ENCODE assay signal across 17 mouse cellular contexts in the genomic region with DNA sequence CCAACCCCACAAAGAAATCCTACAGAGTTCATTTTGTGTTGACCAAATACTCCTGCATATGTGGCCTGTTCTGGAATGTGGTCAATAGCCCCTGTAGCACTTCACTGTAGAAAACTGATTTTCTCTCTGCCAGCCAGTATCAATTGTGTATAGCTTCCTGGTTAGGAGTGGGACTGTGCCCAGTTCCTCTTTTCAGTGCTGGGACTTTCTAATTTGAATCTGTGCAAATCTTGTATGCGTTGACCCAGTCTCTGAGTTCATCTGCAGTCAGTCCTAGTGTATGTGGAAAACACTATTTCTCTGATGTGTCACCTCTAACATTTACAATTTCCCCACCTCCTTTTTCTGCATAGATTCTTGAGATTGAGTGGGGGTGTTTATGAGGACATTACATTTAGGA.
"Had no signal": no experiment of that assay in that cellular context is flagged by ENCODE, and none has a peak within 500 bp of the region (broad histone marks: within the 10 kb centered on the region; RNA-seq: fewer than 3 reads in every experiment).

No protein-coding gene starts in this region.

- DNase-seq: retina, postnatal 1 day; right cerebral cortex, adult 18-20 months; right cerebral cortex, postnatal 14 days; right cerebral cortex, postnatal 25 days; right cerebral cortex, postnatal 4 days; spleen, adult 18-20 months; thymus, adult 18-20 months; thymus, adult 2 months; thymus, postnatal 14 days; thymus, postnatal 25 days; thymus, postnatal 36 days; thymus, postnatal 4 days had no signal

- H3K27me3 ChIP-seq: neural tube, embryonic 12.5 days; neural tube, embryonic 13.5 days; neural tube, embryonic 15.5 days; stomach, embryonic 15.5 days had no signal

- H3K4me3 ChIP-seq: neural tube, embryonic 12.5 days; neural tube, embryonic 13.5 days; neural tube, embryonic 15.5 days; stomach, embryonic 15.5 days had no signal

- H3K9ac ChIP-seq: neural tube, embryonic 12.5 days; neural tube, embryonic 13.5 days; neural tube, embryonic 15.5 days; stomach, embryonic 15.5 days had no signal

- H3K27ac ChIP-seq: neural tube, embryonic 12.5 days; neural tube, embryonic 13.5 days; neural tube, embryonic 15.5 days; stomach, embryonic 15.5 days; stomach, postnatal 0 days had no signal

- H3K9me3 ChIP-seq: neural tube, embryonic 12.5 days; neural tube, embryonic 13.5 days; neural tube, embryonic 15.5 days; stomach, embryonic 15.5 days had no signal

- H3K4me1 ChIP-seq: neural tube, embryonic 12.5 days; neural tube, embryonic 13.5 days; neural tube, embryonic 15.5 days; stomach, embryonic 15.5 days had no signal

- H3K36me3 ChIP-seq: neural tube, embryonic 12.5 days; neural tube, embryonic 13.5 days; neural tube, embryonic 15.5 days; stomach, embryonic 15.5 days had no signal

- H3K4me2 ChIP-seq: neural tube, embryonic 12.5 days; neural tube, embryonic 13.5 days; neural tube, embryonic 15.5 days; stomach, embryonic 15.5 days had no signal
